Comparison of ENCODE assay signal across 18 mouse cellular contexts in genomic region chr11:6062329-6062728, GRCm38 (mm10). TPM values are rescaled to one million over a fixed set of nuclear protein-coding genes. Genes with fewer than 3 reads are reported as not detected.
DNase-seq lines count a peak whose midpoint lies in the region; ATAC-seq and TF ChIP-seq lines count a peak whose summit lies in the region.
"Had no signal": no experiment of that assay in that cellular context is flagged by ENCODE, and none has a peak within 500 bp of the region (broad histone marks: within the 10 kb centered on the region; RNA-seq: fewer than 3 reads in every experiment).

No protein-coding gene starts in this region.

- H3K4me1 ChIP-seq in forebrain, postnatal 0 days (ENCODE audit: insufficient read depth) = peaks cover 14% of the 10 kb centered on the region
- H3K4me1 ChIP-seq in forebrain, embryonic 16.5 days (replicated peaks; ENCODE audit: control insufficient read depth, insufficient read depth, low read length) = peaks cover 27% of the 10 kb centered on the region
- peaks cover 13% of the 10 kb centered on the region for H3K4me1 ChIP-seq in cortical plate, adult 2 months (ENCODE audit: control insufficient read depth, insufficient read depth, low read length)
- peaks cover 8% of the 10 kb centered on the region; the same call in 1 of the 2 replicates for H3K4me1 ChIP-seq in liver, embryonic 12.5 days

- H3K4me2 ChIP-seq in forebrain, postnatal 0 days (ENCODE audit: low read depth) = peak overlapping the region; percentile 10; the same call in 1 of the 2 replicates
- no peak overlapping the region for H3K4me2 ChIP-seq in forebrain, embryonic 16.5 days (ENCODE audit: low read length)
- H3K4me2 ChIP-seq in liver, embryonic 12.5 days = no peak overlapping the region
- H3K4me2 ChIP-seq: embryonic facial prominence, embryonic 13.5 days; forebrain, embryonic 12.5 days; hindbrain, embryonic 12.5 days had no signal

- H3K9ac ChIP-seq in forebrain, postnatal 0 days = no peak overlapping the region
- H3K9ac ChIP-seq in forebrain, embryonic 16.5 days (replicated peaks; ENCODE audit: low read depth, low read length) = no peak overlapping the region
- no peak overlapping the region for H3K9ac ChIP-seq in liver, embryonic 12.5 days
- H3K9ac ChIP-seq: embryonic facial prominence, embryonic 13.5 days; forebrain, embryonic 12.5 days; hindbrain, embryonic 12.5 days had no signal

- DNase-seq in cerebellum, adult 18-20 months = peak; percentile 33 to 36
- no peak for DNase-seq in cerebellum, adult 9-10 months
- DNase-seq in forebrain, postnatal 0 days = no peak
- DNase-seq: adrenal gland, adult 2 months; adrenal gland, postnatal 25 days; heart, adult 18-20 months; heart, postnatal 10 days; heart, postnatal 4 days; kidney, adult 11 months had no signal

- no peak for TF ChIP-seq CTCF in forebrain, postnatal 0 days (IDR thresholded peaks at IDR 0.05; ENCODE audit: low read depth)
- TF ChIP-seq CTCF in C2C12 (IDR thresholded peaks at IDR 0.05; ENCODE audit: control insufficient read depth, insufficient read depth, insufficient read length) = no peak
- no peak for TF ChIP-seq CTCF in cortical plate, adult 2 months (IDR thresholded peaks at IDR 0.05; ENCODE audit: extremely low read depth, insufficient read depth, low read length)

- 83% methylated on average over 11 of the region's 11 CpGs for WGBS in forebrain, postnatal 0 days
- 88% methylated on average over 11 of the region's 11 CpGs for WGBS in forebrain, embryonic 16.5 days
- 72% methylated on average over 11 of the region's 11 CpGs for WGBS in liver, embryonic 12.5 days (ENCODE audit: insufficient replicate concordance)

- no peaks in the 10 kb centered on the region for H3K9me3 ChIP-seq in forebrain, postnatal 0 days (ENCODE audit: low read length)
- H3K9me3 ChIP-seq in forebrain, embryonic 16.5 days (ENCODE audit: control insufficient read depth, low read length) = no peaks in the 10 kb centered on the region
- H3K9me3 ChIP-seq in liver, embryonic 12.5 days (replicated peaks) = no peaks in the 10 kb centered on the region
- H3K9me3 ChIP-seq: embryonic facial prominence, embryonic 13.5 days; forebrain, embryonic 12.5 days; heart, embryonic 10.5 days; hindbrain, embryonic 12.5 days had no signal

- no peak for TF ChIP-seq POLR2A in cortical plate, adult 2 months (IDR thresholded peaks at IDR 0.05; ENCODE audit: extremely low read depth, insufficient read depth, low read length)

- H3K79me2 ChIP-seq in C2C12 (ENCODE audit: control insufficient read depth, insufficient read depth) = no peaks in the 10 kb centered on the region

- no peak overlapping the region for H3K4me3 ChIP-seq in forebrain, postnatal 0 days (ENCODE audit: low read depth, low read length)
- H3K4me3 ChIP-seq in forebrain, embryonic 16.5 days (replicated peaks; ENCODE audit: low read length) = no peak overlapping the region
- H3K4me3 ChIP-seq in C2C12 (ENCODE audit: insufficient read depth, poor library complexity, severe bottlenecking) = no peak overlapping the region
- peak overlapping the region; percentile 23; the same call in 1 of the 2 replicates for H3K4me3 ChIP-seq in cortical plate, adult 2 months (ENCODE audit: insufficient read depth, low read length)
- no peak overlapping the region for H3K4me3 ChIP-seq in liver, embryonic 12.5 days
- H3K4me3 ChIP-seq: embryonic facial prominence, embryonic 13.5 days; forebrain, embryonic 12.5 days; heart, embryonic 10.5 days; hindbrain, embryonic 12.5 days had no signal

- no peaks in the 10 kb centered on the region for H3K36me3 ChIP-seq in forebrain, postnatal 0 days (ENCODE audit: insufficient read depth)
- H3K36me3 ChIP-seq in forebrain, embryonic 16.5 days (ENCODE audit: control insufficient read depth, insufficient read depth) = no peaks in the 10 kb centered on the region
- no peaks in the 10 kb centered on the region for H3K36me3 ChIP-seq in C2C12 (ENCODE audit: control insufficient read depth, insufficient read depth)
- H3K36me3 ChIP-seq in liver, embryonic 12.5 days = no peaks in the 10 kb centered on the region
- H3K36me3 ChIP-seq: embryonic facial prominence, embryonic 13.5 days; forebrain, embryonic 12.5 days; heart, embryonic 10.5 days; hindbrain, embryonic 12.5 days had no signal

- H3K27me3 ChIP-seq in forebrain, postnatal 0 days (ENCODE audit: insufficient read depth, low read length) = no peaks in the 10 kb centered on the region
- H3K27me3 ChIP-seq in forebrain, embryonic 16.5 days (replicated peaks; ENCODE audit: control insufficient read depth, insufficient read depth, low read length) = peaks cover 28% of the 10 kb centered on the region
- H3K27me3 ChIP-seq in C2C12 (ENCODE audit: control insufficient read depth, insufficient read depth, insufficient read length) = peaks cover 94% of the 10 kb centered on the region
- H3K27me3 ChIP-seq in liver, embryonic 12.5 days (replicated peaks) = peaks cover 61% of the 10 kb centered on the region

- no peak overlapping the region for H3K27ac ChIP-seq in forebrain, postnatal 0 days (ENCODE audit: low read depth, low read length)
- no peak overlapping the region for H3K27ac ChIP-seq in forebrain, embryonic 16.5 days (ENCODE audit: low read length)
- H3K27ac ChIP-seq in cortical plate, adult 2 months (ENCODE audit: insufficient read depth, low read length) = no peak overlapping the region
- no peak overlapping the region for H3K27ac ChIP-seq in liver, embryonic 12.5 days
- H3K27ac ChIP-seq: embryonic facial prominence, embryonic 13.5 days; forebrain, embryonic 12.5 days; heart, embryonic 10.5 days; hindbrain, embryonic 12.5 days; hindbrain, postnatal 0 days had no signal

- H3K79me3 ChIP-seq in C2C12 (ENCODE audit: low read depth) = no peaks in the 10 kb centered on the region

- H3ac ChIP-seq in C2C12 (ENCODE audit: control insufficient read depth, insufficient read length, low read depth) = no peak overlapping the region

- ATAC-seq in forebrain, postnatal 0 days = no peak
- ATAC-seq in forebrain, embryonic 16.5 days = no peak
- no peak for ATAC-seq in liver, embryonic 12.5 days
- ATAC-seq: hindbrain, postnatal 0 days had no signal

TF ChIP-seq in C2C12, 6 proteins besides CTCF, POLR2A, EP300 and RAD21:
- TF ChIP-seq CEBPB (IDR thresholded peaks at IDR 0.05; ENCODE audit: low read depth) (no peak), USF1 (IDR thresholded peaks at IDR 0.05; ENCODE audit: low read depth) (peak; percentile 8), MYOG (IDR thresholded peaks at IDR 0.05; ENCODE audit: control insufficient read depth, extremely low read depth, insufficient read length) (no peak)
TF ChIP-seq in C2C12: peak in this region for 1.

RNA-seq across cellular contexts. Expression of gene Camk2b, which starts 3.8 kb away (rescaled TPM):
- total RNA-seq in forebrain, postnatal 0 days (2014; rRNA removed) = 271 and 284 TPM in 2 replicates
- 227 and 280 TPM in 2 replicates for polyA plus RNA-seq in forebrain, postnatal 0 days (2015; fragmentation: Nextera tagmentation; extraction: Ambion mirVana)
- polyA plus RNA-seq in forebrain, embryonic 16.5 days (2015; fragmentation: Nextera tagmentation; extraction: Ambion mirVana) = 163 and 171 TPM in 2 replicates
- 0.06 TPM for polyA plus RNA-seq in C2C12 (2012; fragmentation: generic; extraction: Trizol)
- polyA plus RNA-seq in cortical plate, adult 2 months (2012; rRNA removed) = 499 and 547 TPM in 2 replicates
- 0.19 and 0.43 TPM in 2 replicates for polyA plus RNA-seq in liver, embryonic 12.5 days (2016; fragmentation: Nextera tagmentation; extraction: Ambion mirVana)

Comparison
In these comparisons a context has a peak if more than half of its experiments do, and no peak if none do; other contexts are left out.
1. DNase-seq: peak in cerebellum, adult 18-20 months (2 of 2); none in cerebellum, adult 9-10 months (single experiment) and forebrain, postnatal 0 days (single experiment).
2. RNA of gene Camk2b, which starts 3.8 kb away (polyA plus RNA-seq): 499 to 547 TPM in cortical plate, adult 2 months, 227 to 280 TPM in forebrain, postnatal 0 days and 163 to 171 TPM in forebrain, embryonic 16.5 days; 0.19 to 0.43 TPM in liver, embryonic 12.5 days and 0.06 TPM in C2C12 (single experiment); every median in the first group is over 100 times any median in the second.